In genomic region chr10:110938361-110938760, GRCm38 (mm10) we compare ENCODE assay signal across 19 mouse cellular contexts. TPM values are rescaled to one million over a fixed set of nuclear protein-coding genes. Genes with fewer than 3 reads are reported as not detected.
DNase-seq lines count a peak whose midpoint lies in the region; ATAC-seq lines count a peak whose summit lies in the region.
"Had no signal": no experiment of that assay in that cellular context is flagged by ENCODE, and none has a peak within 500 bp of the region (broad histone marks: within the 10 kb centered on the region; RNA-seq: fewer than 3 reads in every experiment).

No protein-coding gene starts in this region.

- no peak overlapping the region for H3K4me2 ChIP-seq in forebrain, embryonic 16.5 days (ENCODE audit: low read length)
- no peak overlapping the region for H3K4me2 ChIP-seq in liver, embryonic 12.5 days
- H3K4me2 ChIP-seq: embryonic facial prominence, embryonic 13.5 days; hindbrain, embryonic 15.5 days; liver, embryonic 13.5 days; neural tube, embryonic 15.5 days; stomach, embryonic 15.5 days had no signal

- intact Hi-C loops in gastrocnemius, postnatal 14 days (cut with DNase I; ENCODE audit: low total_unique reads) = no loop called here

- H3K27me3 ChIP-seq in forebrain, embryonic 16.5 days (replicated peaks; ENCODE audit: control insufficient read depth, insufficient read depth, low read length) = no peaks in the 10 kb centered on the region
- H3K27me3 ChIP-seq in liver, embryonic 12.5 days (replicated peaks) = no peaks in the 10 kb centered on the region
- H3K27me3 ChIP-seq: embryonic facial prominence, embryonic 13.5 days; hindbrain, embryonic 15.5 days; liver, embryonic 13.5 days; megakaryocyte, embryonic 14.5 days; neural tube, embryonic 15.5 days; Patski; stomach, embryonic 15.5 days had no signal

- H3K9ac ChIP-seq in forebrain, embryonic 16.5 days (replicated peaks; ENCODE audit: low read depth, low read length) = no peak overlapping the region
- H3K9ac ChIP-seq in liver, embryonic 12.5 days = no peak overlapping the region
- H3K9ac ChIP-seq: embryonic facial prominence, embryonic 13.5 days; hindbrain, embryonic 15.5 days; liver, embryonic 13.5 days; neural tube, embryonic 15.5 days; stomach, embryonic 15.5 days had no signal

- peaks cover 4% of the 10 kb centered on the region for H3K36me3 ChIP-seq in forebrain, embryonic 16.5 days (ENCODE audit: control insufficient read depth, insufficient read depth)
- H3K36me3 ChIP-seq in liver, embryonic 12.5 days = peaks cover 30% of the 10 kb centered on the region

- no peak overlapping the region for H3K4me3 ChIP-seq in forebrain, embryonic 16.5 days (replicated peaks; ENCODE audit: low read length)
- no peak overlapping the region for H3K4me3 ChIP-seq in liver, embryonic 12.5 days
- H3K4me3 ChIP-seq: embryonic facial prominence, embryonic 13.5 days; hindbrain, embryonic 15.5 days; limb, embryonic 10.5 days; liver, embryonic 13.5 days; megakaryocyte, embryonic 14.5 days; neural tube, embryonic 15.5 days; stomach, embryonic 15.5 days had no signal

- ATAC-seq in forebrain, embryonic 16.5 days = peak; percentile 34; the same call in 1 of the 2 replicates
- ATAC-seq in liver, embryonic 12.5 days = no peak
- ATAC-seq: Patski had no signal

- H3K27ac ChIP-seq in forebrain, embryonic 16.5 days (ENCODE audit: low read length) = peak overlapping the region; percentile 20; the same call in 1 of the 2 replicates
- H3K27ac ChIP-seq in liver, embryonic 12.5 days = no peak overlapping the region
- H3K27ac ChIP-seq: embryonic facial prominence, embryonic 13.5 days; hindbrain, embryonic 15.5 days; limb, embryonic 10.5 days; liver, embryonic 13.5 days; neural tube, embryonic 15.5 days; stomach, embryonic 15.5 days had no signal

- H3K9me3 ChIP-seq in forebrain, embryonic 16.5 days (ENCODE audit: control insufficient read depth, low read length) = no peaks in the 10 kb centered on the region
- no peaks in the 10 kb centered on the region for H3K9me3 ChIP-seq in liver, embryonic 12.5 days (replicated peaks)
- H3K9me3 ChIP-seq: embryonic facial prominence, embryonic 13.5 days; hindbrain, embryonic 15.5 days; limb, embryonic 10.5 days; liver, embryonic 13.5 days; megakaryocyte, embryonic 14.5 days; neural tube, embryonic 15.5 days; stomach, embryonic 15.5 days had no signal

- peaks cover 6% of the 10 kb centered on the region for H3K4me1 ChIP-seq in forebrain, embryonic 16.5 days (replicated peaks; ENCODE audit: control insufficient read depth, insufficient read depth, low read length)
- no peaks in the 10 kb centered on the region for H3K4me1 ChIP-seq in liver, embryonic 12.5 days
- H3K4me1 ChIP-seq: embryonic facial prominence, embryonic 13.5 days; hindbrain, embryonic 15.5 days; limb, embryonic 10.5 days; stomach, embryonic 15.5 days had no signal

- WGBS in forebrain, embryonic 16.5 days = 80% methylated on average over 7 of the region's 7 CpGs
- WGBS in liver, embryonic 12.5 days (ENCODE audit: insufficient replicate concordance) = 85% methylated on average over 7 of the region's 7 CpGs

- DNase-seq in cerebellum, postnatal 10 days = peak; percentile 58 to 61
- DNase-seq in cerebellum, adult 11 months = no peak
- peak; percentile 45 for DNase-seq in gastrocnemius, postnatal 14 days
- DNase-seq in gastrocnemius, postnatal 4 days (ENCODE audit: low spot score in 2 of 2) = no peak
- DNase-seq in layer of hippocampus, postnatal 14 days (ENCODE audit: low spot score in 2 of 2) = peak; percentile 44 to 63
- no peak for DNase-seq in layer of hippocampus, adult 9-10 months (ENCODE audit: low spot score)
- DNase-seq: B cell, adult 2 months; kidney, adult 9 months; liver, embryonic 13.5 days; spleen, adult 18-20 months had no signal

RNA-seq across cellular contexts. Expression of gene Csrp2, which starts 18.8 kb away (rescaled TPM):
- total RNA-seq in gastrocnemius, postnatal 14 days (2021) = 10 to 100 TPM; 28.1 to 28.6 TPM
- 100 to 1,000 TPM in 1 of 2 experiments, 10 to 100 TPM in 1; 92.7 to 105 TPM for total RNA-seq in gastrocnemius, postnatal 4 days (2021)
- 10 to 100 TPM; 40.3 to 59.2 TPM for total RNA-seq in layer of hippocampus, postnatal 14 days (2021)
- 196 and 203 TPM in 2 replicates for polyA plus RNA-seq in forebrain, embryonic 16.5 days (2015; fragmentation: Nextera tagmentation; extraction: Ambion mirVana)
- 26.2 and 27.5 TPM in 2 replicates for polyA plus RNA-seq in liver, embryonic 12.5 days (2016; fragmentation: Nextera tagmentation; extraction: Ambion mirVana)

Comparison
In these comparisons a context has a peak if more than half of its experiments do, and no peak if none do; other contexts are left out.
1. DNase-seq: peak in cerebellum, postnatal 10 days (2 of 2), gastrocnemius, postnatal 14 days (single experiment) and layer of hippocampus, postnatal 14 days (2 of 2); none in cerebellum, adult 11 months (single experiment), gastrocnemius, postnatal 4 days (0 of 2) and layer of hippocampus, adult 9-10 months (single experiment).